Mouse (Mus musculus) MEL (cell line): ENCODE measurements around the gene Dll3.

Experiments
- CTCF ChIP-seq, 3 experiments: IDR thresholded peaks in 2 of 3; conservative IDR thresholded peaks in 1 of 3; 2 replicates each; pipeline ENCODE4 v1.5.1; 2011 to 2012; ENCODE audit warnings: low read length in 3 of 3, low read depth in 2 of 3, mild to moderate bottlenecking in 2 of 3, improper control_type of control experiment in 1 of 3, inconsistent platforms in 1 of 3, mixed read lengths in 1 of 3, moderate library complexity in 1 of 3; ENCODE audit not compliant: control insufficient read depth in 1 of 3, insufficient read depth in 1 of 3, poor library complexity in 1 of 3, severe bottlenecking in 1 of 3
- SMC3 ChIP-seq: IDR thresholded peaks from 2 replicates; pipeline ENCODE4 v1.6.1; 2011; ENCODE audit warnings: low read depth, low read length, improper control_type of control experiment
- TCF12 ChIP-seq: IDR thresholded peaks from 2 replicates; pipeline ENCODE4 v1.6.1; 2014; ENCODE audit warnings: low read depth, mild to moderate bottlenecking, inconsistent platforms, low read length, improper control_type of control experiment, moderate library complexity

DNA sequence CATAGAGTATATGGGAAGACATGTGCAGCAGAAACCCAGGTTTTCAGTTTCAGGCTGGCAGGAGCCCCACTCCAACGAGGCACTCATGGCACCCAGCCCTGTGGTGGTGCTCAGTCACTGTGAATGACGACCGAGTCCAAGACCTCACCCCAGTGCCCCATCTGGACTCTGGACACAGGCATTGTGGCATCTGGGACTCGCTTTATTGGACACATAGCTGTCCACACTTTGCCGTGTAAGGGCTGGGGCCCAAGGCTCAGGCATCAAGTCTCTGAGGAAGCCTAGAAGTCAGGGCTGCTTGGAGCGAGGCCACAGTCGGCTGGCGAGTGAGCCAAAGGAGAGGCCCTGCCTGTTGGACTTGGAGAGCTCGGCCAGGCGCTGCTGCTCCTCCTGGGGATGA, 3.6 kb upstream of the Dll3 start:
- no peak for TF ChIP-seq CTCF (IDR thresholded peaks at IDR 0.05 in 2 of 3, conservative IDR thresholded peaks at IDR 0.05 in 1 of 3; ENCODE audit: control insufficient read depth in 1 of 3, insufficient read depth in 1 of 3, low read depth in 2 of 3, low read length in 3 of 3, poor library complexity in 1 of 3, severe bottlenecking in 1 of 3)
- TF ChIP-seq TCF12: no peak
- no peak for TF ChIP-seq SMC3
